Mouse (Mus musculus) erythroblast, embryonic 14.5 days (primary cell): ENCODE data around the gene Mtap. TPM values are rescaled to one million over a fixed set of nuclear protein-coding genes. Genes with fewer than 3 reads are reported as not detected.

Source experiments
- H3K27me3 ChIP-seq: 2 replicates; pipeline ENCODE4 v1.6.1; 2012; ENCODE audit warnings: inconsistent platforms; ENCODE audit not compliant: control insufficient read depth
- H3K36me3 ChIP-seq: 2 replicates; pipeline ENCODE4 v1.6.1; 2012; ENCODE audit warnings: mild to moderate bottlenecking, inconsistent platforms; ENCODE audit not compliant: control insufficient read depth
- H3K4me1 ChIP-seq: 2 replicates; pipeline ENCODE4 v1.6.1; 2012; ENCODE audit warnings: inconsistent platforms; ENCODE audit not compliant: control insufficient read depth
- H3K4me3 ChIP-seq: replicated peaks from 2 replicates; pipeline ENCODE3; 2012; ENCODE audit warnings: moderate library complexity, mild to moderate bottlenecking, inconsistent platforms
- H3K9me3 ChIP-seq: 2 replicates; pipeline ENCODE4 v1.6.1; 2012; ENCODE audit warnings: low read length, inconsistent platforms, mixed read lengths; ENCODE audit not compliant: control insufficient read depth
- GATA1 ChIP-seq: IDR thresholded peaks from 2 replicates; pipeline ENCODE4 v1.6.1; 2012; ENCODE audit warnings: low read length, inconsistent platforms, mixed read lengths
- TAL1 ChIP-seq: IDR thresholded peaks from 3 replicates; pipeline ENCODE4 v1.6.1; 2012; ENCODE audit warnings: low read length, inconsistent platforms, mixed read lengths
- polyA plus RNA-seq: library from polyadenylated mRNA; stranded (reverse); fragments of >175 nt; gene quantifications from 2 replicates; pipeline ENCODE4 v1.2.3, GENCODE M21; 2012

Gene Mtap
- polyA plus RNA-seq, 1 experiment, result not detected

- Histone ChIP-seq H3K4me1 (no peaks in the 10 kb centered on the region), H3K4me3 (no peak overlapping the region), H3K36me3 (peaks cover 22% of the 10 kb centered on the region), H3K27me3 (no peaks in the 10 kb centered on the region), H3K9me3 (peaks cover 3% of the 10 kb centered on the region; the same call in 1 of the 2 replicates)
- TF ChIP-seq TAL1 (no peak), GATA1 (no peak)
Observed at GRCm38 (mm10) chr4:89180121-89180520, 43.2 kb downstream of the Mtap start.

DNA sequence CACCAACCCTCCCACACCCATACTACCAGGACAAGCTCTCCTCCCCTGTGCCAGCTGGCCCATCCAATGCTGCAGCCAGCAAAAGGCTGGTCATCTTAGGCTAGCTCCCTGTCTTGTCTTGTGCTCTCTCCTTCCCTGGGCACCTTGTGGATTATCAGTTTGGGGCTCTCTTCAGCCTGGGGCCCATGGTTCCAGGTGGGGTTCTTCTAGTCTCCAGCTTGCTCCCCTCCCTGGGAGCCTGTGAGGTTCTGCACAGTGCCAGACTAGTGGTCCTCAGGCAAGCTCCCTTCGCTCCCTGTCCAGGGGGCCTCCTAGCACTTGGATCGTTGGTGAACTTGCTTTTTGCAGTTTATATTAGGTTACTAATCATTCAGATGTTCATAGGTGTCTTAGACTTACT lies 44.7 kb downstream of the Mtap start:
- no peaks in the 10 kb centered on the region for H3K27me3 ChIP-seq
- TF ChIP-seq GATA1, result no peak

GRCm38 (mm10) chr4:89182486-89182885 lies 45.6 kb downstream of the Mtap start:
- H3K9me3 ChIP-seq, result peaks cover 3% of the 10 kb centered on the region; the same call in 1 of the 2 replicates
- TF ChIP-seq TAL1 (no peak), GATA1 (no peak)
- no peaks in the 10 kb centered on the region for H3K4me1 ChIP-seq
- no peak overlapping the region for H3K4me3 ChIP-seq
- no peaks in the 10 kb centered on the region for H3K27me3 ChIP-seq
- peaks cover 16% of the 10 kb centered on the region for H3K36me3 ChIP-seq

More for the DNA sequence above, 44.7 kb downstream of the Mtap start:
- Histone ChIP-seq H3K36me3 (peaks cover 17% of the 10 kb centered on the region), H3K4me3 (no peak overlapping the region), H3K4me1 (no peaks in the 10 kb centered on the region), H3K9me3 (peaks cover 3% of the 10 kb centered on the region; the same call in 1 of the 2 replicates)

- Histone ChIP-seq H3K9me3 (peaks cover 4% of the 10 kb centered on the region; the same call in 1 of the 2 replicates), H3K4me3 (no peak overlapping the region), H3K36me3 (no peaks in the 10 kb centered on the region), H3K4me1 (no peaks in the 10 kb centered on the region), H3K27me3 (no peaks in the 10 kb centered on the region)
- TF ChIP-seq TAL1 (no peak), GATA1 (no peak)
Observed at GRCm38 (mm10) chr4:89195481-89195880, 58.6 kb downstream of the Mtap start.

DNA sequence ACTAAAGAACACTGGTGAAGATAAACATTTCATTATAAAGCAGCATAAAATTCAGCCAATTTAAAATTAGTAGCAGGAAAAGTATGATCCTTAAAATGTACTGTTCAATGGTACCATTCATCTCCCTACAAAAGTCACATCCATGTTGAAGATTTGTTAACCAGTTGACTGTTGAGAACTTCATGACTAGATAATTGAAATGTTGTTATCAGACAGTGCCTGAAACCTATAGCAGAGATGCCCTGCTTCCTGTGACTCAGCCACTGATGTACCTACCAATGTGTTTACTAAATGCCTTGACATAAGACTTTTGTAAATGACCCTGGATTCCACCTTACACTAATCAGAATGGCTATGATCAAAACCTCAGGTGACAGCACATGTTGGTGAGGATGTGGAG lies 60.2 kb downstream of the Mtap start:
- H3K27me3 ChIP-seq, result no peaks in the 10 kb centered on the region
- H3K4me3 ChIP-seq, result no peak overlapping the region
- H3K9me3 ChIP-seq, result peaks cover 4% of the 10 kb centered on the region; the same call in 1 of the 2 replicates
- no peaks in the 10 kb centered on the region for H3K36me3 ChIP-seq
- no peaks in the 10 kb centered on the region for H3K4me1 ChIP-seq
- TF ChIP-seq GATA1, result no peak
- no peak for TF ChIP-seq TAL1

DNA sequence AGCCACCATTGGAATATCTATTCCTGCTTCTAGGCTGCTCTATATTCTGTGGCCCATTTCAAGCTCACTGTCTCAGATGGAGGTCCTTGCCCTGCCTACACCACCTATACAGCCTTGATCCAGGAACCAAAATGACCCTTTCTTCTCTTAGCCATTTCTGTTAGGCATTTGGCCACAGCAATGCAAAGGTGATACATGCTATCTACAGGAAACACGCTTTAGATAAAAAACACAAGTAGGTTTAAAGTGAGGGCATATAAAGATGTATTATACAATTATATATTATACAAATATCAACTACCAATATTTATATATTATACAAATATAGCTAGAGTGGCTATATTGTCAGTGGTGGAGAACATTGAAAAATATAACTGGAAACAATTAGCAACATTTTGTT lies 63.9 kb downstream of the Mtap start:
- H3K4me1 ChIP-seq, result no peaks in the 10 kb centered on the region

GRCm38 (mm10) chr4:89209310-89209709 lies 72.4 kb downstream of the Mtap start:
- H3K36me3 ChIP-seq, result no peaks in the 10 kb centered on the region
- no peaks in the 10 kb centered on the region for H3K27me3 ChIP-seq
- no peaks in the 10 kb centered on the region for H3K9me3 ChIP-seq
- H3K4me3 ChIP-seq, result no peak overlapping the region
- TF ChIP-seq TAL1, result no peak
- TF ChIP-seq GATA1, result no peak
- H3K4me1 ChIP-seq, result no peaks in the 10 kb centered on the region

More for the DNA sequence above, 63.9 kb downstream of the Mtap start:
- Histone ChIP-seq H3K36me3 (no peaks in the 10 kb centered on the region), H3K27me3 (no peaks in the 10 kb centered on the region), H3K4me3 (no peak overlapping the region), H3K9me3 (no peaks in the 10 kb centered on the region)
- TF ChIP-seq GATA1, result no peak
- TF ChIP-seq TAL1, result no peak

GRCm38 (mm10) chr4:89210314-89210713 lies 73.4 kb downstream of the Mtap start:
- Histone ChIP-seq H3K27me3 (no peaks in the 10 kb centered on the region), H3K4me3 (no peak overlapping the region), H3K9me3 (no peaks in the 10 kb centered on the region), H3K4me1 (no peaks in the 10 kb centered on the region), H3K36me3 (no peaks in the 10 kb centered on the region)
- TF ChIP-seq GATA1 (no peak), TAL1 (no peak)

GRCm38 (mm10) chr4:89212178-89212577 lies 75.3 kb downstream of the Mtap start:
- Histone ChIP-seq H3K36me3 (no peaks in the 10 kb centered on the region), H3K4me1 (no peaks in the 10 kb centered on the region), H3K4me3 (no peak overlapping the region), H3K9me3 (no peaks in the 10 kb centered on the region; the same call in 1 of the 2 replicates), H3K27me3 (no peaks in the 10 kb centered on the region)
- TF ChIP-seq GATA1 (no peak), TAL1 (no peak)

Other genes with a start within 250 kb of the Mtap start
- 0.04 TPM in 1 of 2 replicates, not detected in the other for gene Cdkn2a, start 157.5 kb downstream of the Mtap start, polyA plus RNA-seq
- gene Cdkn2b, start 173.9 kb downstream of the Mtap start, polyA plus RNA-seq, result not detected in 2 replicates